Mouse (Mus musculus) urinary bladder, adult 2 months (tissue): Measurements from ENCODE around the gene Rasgrf1. TPM values are rescaled to one million over a fixed set of nuclear protein-coding genes. Genes with fewer than 3 reads are reported as not detected.

Experiments
- DNase-seq: peaks from one replicate; pipeline ENCODE4 v3.0.0; 2022; ENCODE audit warnings: low spot score
- polyA plus RNA-seq: library from polyadenylated mRNA; depleted of rRNA; stranded (reverse); fragments of >200 nt; gene quantifications from 2 replicates; pipeline ENCODE4 v1.2.3, GENCODE M21; 2012; rRNA removed

The Rasgrf1 gene
- polyA plus RNA-seq: 1.1 TPM in 2 replicates

DNA sequence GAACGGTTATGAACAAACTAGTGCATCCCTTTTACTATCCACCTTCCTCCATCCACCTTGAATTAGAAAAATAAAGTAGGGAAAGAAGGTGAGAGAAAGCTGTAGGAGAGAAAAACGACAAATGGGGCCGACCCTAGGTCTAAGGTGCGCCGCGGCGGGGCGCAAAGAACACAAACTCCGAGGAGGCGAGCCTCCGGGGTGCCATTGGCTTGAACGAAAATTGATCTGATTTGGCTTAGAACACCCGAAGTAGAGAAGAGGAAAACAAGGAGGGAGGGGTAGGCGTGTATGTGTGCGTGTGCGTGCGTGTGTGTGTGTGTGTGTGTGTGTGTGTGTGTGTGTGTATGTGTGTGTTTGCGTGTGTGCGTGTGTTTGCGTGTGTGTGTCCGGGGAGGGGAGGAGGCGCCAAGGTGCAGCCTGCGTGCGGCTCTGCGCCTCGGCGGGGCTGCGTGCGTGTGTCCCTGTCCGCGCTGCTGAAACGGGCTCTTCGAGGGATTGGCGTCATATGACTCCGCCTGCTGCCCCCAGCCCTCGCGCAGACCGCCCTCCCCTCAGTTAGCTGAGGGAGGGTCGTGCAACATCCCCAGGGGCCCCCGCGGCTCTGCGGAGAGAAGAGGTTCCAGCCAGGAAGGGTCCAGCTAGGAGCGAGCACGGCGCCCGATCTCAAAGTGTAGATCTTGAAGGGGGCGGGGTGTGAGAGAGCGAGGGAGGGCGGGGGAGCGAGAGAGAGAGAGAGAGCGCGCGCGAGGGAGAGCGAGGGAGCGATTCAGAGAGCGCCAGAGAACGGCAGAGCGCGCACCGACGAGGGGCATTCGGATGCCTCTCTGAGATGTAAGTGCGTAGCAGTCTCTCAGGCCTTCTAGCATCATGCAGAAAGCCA lies at the start of gene Rasgrf1:
Gene Rasgrf1 (plus strand): TSS at position 778 of the 880 bp plus-strand sequence.
- no peak for DNase-seq

DNA sequence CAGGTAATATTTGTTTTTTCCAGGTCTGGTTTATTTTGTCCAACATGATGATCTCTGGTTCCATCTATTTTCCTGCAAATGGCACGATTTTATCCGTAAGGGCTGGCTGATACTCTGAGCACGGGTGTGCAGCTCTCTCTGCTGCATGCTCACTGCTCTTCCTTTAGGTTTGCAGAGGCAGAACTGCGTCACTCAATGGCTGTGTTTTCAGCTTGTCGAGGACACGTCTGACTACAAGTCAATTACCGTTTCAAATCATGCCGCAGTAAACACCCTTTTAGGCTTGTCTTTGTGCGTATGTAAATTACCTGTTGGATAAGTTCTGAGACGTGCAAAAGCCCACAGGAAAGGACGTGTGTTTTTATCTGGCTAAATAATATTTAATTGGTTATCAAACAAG lies 49.6 kb upstream of the Rasgrf1 start:
- no peak for DNase-seq

DNA sequence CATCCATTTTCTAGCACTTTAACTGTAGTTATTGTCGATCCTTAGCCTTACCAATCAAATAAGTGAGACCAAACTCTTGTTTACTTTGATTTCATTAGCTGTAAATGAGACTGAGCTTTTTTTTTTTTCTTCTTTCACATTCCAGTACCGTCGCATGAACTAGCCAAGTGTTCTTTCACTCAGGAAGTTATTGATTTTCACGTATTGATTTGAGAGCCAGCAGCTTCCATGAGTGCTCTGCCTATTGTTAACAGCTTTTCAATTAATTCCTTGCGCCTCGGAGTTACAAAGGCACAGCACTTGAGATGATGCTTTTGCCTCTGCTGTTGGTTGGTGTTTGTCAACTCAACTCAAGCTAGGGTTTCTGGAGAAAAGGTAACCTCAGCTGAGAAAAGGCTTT lies 49.1 kb upstream of the Rasgrf1 start:
- no peak for DNase-seq

DNA sequence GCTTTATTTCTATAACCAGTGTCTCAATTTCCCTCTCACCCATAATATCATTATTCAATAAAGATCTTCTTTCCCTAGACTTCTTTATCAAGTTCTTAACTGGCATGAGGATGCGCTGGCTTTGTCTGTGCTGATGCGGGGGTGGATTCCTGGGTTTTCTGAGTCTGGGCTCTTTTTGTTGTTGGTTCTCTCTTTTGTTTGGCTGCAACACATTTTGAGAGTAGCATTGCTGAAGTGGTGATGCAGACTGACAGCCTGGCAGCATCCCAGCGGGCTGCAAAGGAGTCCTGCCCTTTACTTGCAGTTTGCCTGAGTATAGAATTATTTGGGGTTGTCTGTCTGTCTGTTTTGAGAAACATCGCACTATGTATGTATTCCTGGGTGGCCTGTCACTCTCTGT lies 42.6 kb upstream of the Rasgrf1 start:
- no peak for DNase-seq

DNA sequence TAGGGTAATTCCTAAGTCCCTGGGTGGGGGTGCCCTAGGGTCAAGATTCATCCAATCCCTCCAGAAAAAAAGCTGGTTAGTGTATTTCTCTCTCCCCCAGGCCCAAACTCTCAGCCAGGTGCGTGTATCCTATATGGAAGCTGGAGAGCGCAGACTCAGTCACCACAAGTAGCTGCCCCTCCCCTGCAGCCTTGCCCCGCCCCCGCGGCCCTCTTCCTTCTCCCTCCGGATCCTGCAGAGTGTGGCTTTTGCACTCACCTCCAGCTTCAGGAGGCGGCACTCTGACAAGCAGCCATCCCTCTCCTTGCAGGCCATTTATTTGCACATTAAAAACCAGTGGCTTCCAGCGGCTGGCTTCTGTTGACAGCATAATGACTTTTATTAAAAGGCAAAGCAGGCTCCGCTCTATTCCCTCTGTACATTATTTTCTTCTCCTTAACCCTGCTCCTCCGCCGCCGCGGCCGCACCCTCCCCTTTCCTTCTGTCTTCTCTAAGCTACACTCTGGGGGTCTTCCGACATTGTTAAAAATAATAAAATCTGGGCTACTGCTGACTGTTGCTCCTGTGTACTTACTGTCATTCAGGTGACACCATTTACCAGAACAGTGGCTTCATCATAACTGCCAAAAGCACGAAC lies 41.5 kb upstream of the Rasgrf1 start:
- no peak for DNase-seq

DNA sequence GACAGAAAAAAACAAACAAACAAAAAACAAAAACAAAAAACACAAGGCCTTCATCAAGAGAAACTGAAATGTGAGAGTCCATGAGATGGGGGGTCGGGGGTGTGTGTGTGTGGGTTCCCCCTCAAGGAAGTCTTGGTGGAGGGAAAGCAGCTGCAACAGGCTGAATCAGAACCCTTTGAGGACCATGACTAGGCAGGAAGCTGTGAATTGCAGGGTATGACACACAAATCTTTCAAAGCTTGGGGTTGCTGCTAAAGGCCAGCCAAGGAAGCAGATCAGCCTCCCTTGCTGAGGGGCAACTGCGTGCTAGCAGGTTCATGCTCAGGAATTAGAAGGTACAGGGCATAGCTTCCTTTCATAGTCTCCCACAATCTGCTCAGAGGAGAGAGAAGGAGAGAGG lies 40.1 kb upstream of the Rasgrf1 start:
- DNase-seq: no peak

DNA sequence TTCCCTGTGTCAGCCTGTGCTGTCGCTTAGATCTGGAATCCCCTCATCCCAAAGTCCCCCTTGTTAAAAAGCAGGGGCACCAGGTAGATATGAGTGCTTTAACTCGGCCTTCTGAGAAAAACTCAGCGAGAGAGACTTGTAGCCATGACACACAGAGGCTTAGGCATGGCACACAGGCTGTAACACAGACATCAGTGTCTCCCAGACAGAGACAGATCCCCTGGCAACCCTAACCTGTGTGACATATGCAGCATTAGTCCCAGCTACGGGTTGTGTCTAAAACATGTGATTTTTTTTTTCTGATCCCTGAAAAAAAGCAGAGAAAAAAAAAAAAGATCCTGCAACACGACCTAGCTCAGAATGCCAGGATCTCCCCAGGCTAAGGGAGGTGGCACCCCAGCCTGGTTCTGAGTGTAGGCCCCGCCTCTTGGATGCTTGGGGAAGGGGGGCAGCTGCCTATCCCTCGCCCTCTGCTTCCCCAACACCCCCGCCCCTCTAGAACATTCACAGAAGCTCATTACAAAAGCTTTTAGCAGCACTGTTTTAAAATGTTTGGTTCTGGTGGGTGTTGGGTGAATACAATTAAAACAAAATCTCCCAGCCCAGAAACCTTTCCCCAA lies 39.1 kb upstream of the Rasgrf1 start:
- no peak for DNase-seq

DNA sequence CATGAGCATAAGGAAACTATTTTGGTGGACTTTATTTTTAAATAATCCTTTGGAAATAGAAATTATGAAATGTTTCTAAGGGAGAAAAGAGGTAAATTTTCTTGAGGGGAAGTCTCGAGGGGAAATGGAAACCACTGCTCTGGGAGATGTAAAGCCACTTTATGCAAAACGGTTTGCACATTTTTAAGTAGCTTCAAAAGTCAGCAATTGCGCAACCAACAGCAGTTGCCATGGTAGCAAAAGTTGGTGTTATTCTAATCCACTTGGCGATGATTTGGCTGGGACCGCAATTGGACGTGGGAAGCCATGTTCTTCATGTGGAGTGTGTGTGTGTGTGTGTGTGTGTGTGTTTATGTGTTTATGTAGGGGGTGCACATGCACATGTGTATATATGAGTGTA lies 37.6 kb upstream of the Rasgrf1 start:
- no peak for DNase-seq

DNA sequence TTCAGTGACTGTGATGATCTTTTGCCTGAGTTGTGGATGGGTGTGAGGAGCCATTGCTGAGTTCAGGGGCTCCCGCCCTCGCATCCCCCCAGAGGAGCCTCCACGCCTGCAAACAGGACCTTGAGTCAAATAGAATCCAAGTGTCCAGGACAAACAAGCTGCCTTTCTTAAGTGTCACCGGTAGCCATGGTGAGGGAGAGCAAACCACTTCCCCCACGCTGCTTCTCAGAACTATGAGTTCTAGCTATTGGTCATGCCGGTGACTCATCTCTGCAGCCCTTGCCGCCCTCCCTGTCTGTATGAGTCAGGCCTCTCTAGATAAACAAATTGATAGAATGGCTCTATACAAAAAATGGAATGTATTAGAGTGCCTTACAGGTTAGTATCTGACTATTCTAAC lies 35.3 kb upstream of the Rasgrf1 start:
- no peak for DNase-seq

DNA sequence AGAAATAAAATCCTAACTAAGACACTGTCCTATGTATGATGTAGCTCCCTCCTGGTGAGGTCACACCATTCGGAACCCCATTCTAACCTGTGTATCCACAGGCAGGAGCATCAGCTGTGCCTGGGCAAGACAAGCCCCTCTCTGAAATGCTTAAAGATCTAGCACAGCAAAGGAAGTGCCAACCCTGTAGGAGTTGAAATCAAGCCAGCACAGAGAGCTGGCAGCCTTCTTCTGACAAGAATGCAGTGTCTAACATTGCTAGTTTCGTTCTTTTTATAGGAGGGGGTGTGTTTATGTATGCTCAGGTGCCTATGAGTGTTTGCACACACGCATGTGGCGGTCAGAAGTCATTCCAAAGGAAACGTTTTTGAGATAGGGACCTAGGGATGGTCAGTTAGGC lies 34.2 kb upstream of the Rasgrf1 start:
- DNase-seq: no peak

DNA sequence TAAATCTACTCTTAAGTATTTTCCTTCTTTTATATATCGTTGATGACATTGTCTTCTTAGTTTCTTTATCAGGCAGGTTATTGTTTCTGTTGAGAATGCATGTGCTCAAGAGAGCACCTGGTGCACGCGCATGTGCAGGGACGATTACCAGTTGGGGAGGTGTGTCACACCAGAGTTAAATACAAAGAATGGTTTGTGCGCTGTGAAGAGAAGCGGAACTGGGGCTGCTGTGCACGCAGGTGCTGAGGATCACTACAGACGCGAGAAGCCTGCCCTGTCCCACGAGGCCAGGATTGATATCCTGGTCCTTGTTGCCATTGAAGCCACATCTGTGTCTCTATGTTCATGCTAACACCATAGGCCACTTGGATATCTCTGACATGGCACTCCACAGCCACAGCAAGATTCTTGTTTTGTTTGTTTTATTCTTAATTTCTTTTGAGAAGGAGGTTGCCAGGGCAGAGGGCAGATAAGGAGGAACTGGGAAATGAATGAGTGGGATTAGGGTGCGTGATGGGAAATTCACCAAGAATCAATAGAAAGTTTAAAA lies 31.2 kb upstream of the Rasgrf1 start:
- no peak for DNase-seq

DNA sequence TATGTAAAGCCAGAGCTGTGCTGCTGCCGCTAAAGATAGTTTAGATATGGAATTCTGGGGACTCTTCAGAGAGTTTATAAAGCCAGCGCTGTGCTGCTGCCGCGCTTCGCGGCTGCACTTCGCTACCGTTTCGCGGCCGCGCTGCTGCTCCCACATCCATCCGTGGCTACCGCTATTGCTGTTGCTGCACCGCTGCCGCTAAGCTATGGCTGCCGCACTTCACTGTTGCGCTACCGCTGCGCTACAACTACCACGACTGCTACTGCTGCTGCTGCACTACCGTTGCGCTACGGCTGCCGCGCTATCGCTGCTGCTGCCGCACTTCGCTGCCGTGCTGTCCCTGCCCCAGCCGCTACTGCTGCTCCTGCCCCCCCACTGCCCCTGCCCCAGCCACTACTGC lies 30.1 kb upstream of the Rasgrf1 start:
- DNase-seq: no peak

DNA sequence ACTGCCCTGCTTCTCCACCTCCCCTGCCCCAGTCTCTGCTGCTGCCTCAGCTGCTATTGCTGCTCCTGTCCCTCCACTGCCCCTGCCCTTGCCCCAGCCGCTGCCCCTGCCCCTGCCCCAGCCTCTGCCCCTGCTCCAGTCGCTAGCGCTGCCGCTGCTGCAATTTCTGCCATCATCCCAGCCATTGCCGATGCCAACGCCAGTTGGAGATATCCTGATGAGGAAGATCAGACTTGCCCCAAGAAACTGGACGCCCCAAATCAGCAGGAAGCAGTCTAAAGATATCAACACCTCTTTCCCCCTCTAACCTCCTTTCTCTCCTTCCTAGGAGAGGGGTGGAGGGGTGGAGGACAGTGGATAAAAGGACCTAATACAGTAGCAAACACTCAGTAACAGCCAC lies 28.2 kb upstream of the Rasgrf1 start:
- no peak for DNase-seq

DNA sequence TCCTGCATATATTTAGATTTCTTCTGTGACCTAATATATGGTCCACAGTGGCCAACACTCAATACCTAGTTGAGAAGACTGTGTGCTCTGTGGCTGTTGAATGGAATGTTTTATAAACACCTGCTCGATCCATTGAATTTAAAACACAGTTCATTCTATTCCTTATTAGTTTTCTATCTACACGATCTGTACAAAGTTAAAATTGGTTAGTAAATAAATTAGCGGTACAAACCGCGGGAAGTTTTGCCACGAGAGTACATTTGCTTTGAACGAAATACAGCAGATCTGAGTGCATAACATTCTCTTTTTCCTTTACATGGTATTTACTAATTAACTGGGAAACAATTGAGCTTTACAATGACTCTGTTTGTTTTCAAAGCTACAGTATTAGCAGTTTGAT lies 27.1 kb upstream of the Rasgrf1 start:
- DNase-seq: no peak

DNA sequence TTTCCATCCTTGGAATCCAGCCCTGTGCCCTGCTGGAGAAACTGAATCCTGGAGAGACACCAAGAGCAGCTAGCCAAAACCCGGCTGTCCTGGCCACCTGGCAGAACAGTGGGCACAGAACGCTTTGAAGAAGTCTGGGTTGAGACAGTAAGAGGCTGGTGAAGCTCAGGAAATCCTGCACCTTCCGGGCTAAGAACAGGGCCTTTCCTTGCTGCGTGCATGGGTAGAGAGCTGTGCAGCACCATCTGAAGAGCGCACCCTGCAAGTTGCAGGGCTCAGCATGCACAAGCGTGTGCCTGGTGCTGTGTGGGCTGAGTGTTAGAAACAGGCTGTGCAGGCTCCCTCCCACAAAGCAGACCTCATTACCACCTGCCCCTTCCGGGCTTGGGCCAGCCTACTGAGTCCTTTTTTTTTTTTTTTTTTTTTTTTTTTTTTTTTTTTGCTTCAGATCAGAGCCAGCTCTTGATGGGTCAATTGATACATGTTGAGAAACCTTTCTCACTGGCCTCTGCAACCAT lies 23.9 kb upstream of the Rasgrf1 start:
- no peak for DNase-seq

DNA sequence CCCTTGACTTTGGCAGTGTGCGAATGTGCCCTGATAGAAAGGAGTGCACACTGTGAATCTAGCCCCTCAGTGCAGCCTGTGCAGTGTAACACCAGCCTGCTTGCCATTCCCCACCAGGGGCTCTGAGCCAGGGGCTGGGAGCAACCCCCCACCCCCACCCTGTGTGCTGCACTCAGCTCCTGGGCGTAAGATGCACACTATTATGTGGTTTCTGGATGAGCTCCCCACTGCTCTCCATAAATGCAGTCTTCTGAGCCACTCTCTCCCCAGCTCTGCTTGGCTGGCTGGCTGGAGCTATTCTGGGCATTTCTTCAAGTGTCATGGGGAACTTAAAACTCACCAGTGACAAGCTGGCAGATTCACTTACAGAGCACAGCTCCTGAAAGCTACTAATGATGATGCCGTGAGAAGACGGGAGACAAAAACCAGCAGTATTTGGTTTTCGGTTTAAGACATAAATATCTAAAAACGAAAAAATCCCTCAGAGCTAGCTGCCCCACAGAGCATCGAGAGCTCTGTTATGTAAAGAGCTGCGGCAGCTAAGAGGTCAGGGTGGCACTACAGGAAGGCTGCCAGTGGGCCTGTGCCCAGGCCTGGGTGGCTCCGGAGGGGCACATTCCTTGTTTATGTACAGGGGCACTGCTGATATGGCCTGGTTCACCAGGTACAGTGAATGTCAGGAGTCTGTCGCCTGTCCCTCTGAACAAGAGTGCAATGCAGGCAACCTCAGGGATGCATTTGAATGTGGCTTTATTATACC lies 18.0 kb upstream of the Rasgrf1 start:
- DNase-seq: no peak

DNA sequence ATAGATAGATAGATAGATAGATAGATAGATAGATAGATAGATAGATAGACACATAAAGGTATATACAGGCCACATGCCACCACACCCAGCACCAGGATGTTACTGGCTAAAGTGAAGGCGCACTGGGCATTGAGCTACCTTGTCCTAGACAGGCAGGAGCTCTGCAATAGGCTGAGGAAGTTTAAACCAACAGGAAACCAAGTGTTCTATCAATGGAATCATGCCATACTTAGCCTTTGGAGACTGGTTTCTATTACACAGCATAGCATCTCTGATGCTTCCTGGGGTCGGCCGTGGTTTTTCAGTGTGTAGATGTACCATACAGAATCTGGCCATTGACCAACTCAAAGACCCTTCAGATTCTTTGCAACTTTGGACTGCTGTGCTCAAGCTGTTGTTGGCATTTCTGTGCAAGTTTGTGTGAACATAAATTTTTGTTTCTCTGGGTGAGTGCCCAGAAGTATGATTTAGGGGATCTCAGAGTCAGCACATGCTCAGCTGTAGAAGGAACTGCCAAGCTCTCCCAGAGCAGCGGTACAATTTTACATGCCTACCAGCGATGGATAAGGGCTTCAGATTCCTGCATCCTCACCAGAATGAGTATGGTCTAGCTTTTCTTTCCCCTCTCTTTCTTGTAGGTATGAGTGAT lies 17.0 kb upstream of the Rasgrf1 start:
- DNase-seq: no peak

DNA sequence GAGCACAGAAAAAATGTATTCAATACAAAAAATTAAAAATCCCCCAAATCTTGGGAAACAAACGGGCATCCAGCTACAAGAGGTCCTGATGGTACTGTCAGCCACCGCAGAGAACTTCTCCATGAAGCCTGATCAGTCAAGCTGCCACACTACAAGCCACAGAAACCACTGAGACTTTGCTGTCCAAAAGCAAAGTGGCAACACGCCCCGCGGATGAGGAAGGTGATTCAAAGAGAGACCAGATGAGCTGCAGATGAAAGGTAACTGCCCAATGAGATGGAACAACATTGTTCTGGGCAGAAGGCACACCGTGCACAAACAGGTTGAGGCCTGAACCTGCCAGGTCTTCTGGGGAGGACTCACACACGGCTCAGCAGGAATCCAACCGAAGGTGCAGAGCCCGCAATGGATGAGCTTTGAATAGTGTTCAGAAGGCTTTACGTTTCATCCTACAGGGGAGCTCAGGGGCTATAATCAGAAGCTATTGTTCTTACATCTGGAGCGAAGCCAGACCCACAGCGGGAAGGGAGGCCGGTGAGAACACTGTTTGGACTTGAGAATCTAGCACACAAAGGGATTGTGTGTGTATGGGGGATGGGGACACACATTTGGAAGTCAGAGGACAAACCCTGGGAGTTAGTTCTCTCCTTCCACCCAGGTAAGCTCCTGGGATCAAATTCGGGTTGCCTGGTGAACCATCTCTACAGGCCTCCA lies 9.4 kb upstream of the Rasgrf1 start:
- no peak for DNase-seq

DNA sequence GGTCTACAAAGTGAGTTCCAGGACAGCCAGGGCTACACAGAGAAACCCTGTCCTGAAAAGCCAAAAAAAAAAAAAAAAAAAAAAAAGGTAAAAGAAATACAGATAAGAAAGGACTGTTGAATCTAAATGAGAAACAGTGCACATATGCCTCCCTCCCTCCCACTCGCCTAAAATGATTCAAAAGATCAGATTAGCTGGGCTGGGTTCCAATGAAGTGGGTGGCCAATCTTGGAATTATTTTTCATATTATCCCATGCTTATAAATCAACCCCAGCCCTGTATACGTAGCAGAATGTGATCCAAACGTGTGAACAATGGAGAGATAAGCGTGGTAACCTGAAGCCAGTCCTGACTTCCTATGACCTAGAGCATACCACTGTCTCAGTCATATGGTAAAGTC lies 8.5 kb upstream of the Rasgrf1 start:
- no peak for DNase-seq

DNA sequence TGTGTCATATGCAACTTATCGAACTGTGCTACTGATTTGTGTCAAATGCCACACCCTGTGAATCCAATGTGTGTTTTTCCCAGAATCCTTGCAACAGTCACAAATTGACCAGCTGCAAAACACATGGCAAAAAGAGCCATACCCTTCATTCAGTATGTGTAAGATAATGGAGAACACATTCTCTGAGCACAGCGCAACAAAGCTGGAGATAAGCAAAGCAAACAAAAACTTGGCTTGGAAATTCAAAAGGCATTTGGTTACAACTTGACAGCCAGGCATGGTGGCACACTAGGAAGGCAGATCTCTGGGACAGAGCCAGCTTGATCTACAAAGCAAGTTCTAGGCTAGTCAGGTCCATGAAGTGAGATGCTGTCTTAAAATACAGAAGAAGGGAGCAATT lies 6.9 kb upstream of the Rasgrf1 start:
- DNase-seq: no peak

DNA sequence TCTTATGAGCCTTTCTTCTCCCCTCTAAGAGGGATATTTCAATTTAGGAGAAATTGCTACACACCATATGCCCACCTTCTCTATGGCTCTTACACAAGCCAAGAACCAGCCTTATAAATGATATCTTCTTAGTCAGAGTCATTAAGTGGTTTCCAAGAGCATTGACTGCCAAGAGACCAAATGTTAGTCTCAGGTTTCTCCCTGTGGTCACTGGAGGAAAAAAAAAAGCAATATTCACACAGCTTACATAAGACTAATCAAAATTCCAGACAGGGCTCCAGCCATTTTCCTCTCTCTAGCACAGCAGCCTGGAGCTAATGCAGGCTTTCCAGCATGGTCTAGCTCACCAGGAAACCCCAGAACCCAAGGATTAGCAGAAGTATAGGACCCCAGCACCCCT lies 3.1 kb upstream of the Rasgrf1 start:
- no peak for DNase-seq
